Mouse (Mus musculus): ENCODE measurements around the gene Ube2v1. TPM values are rescaled to one million over a fixed set of nuclear protein-coding genes. Genes with fewer than 3 reads are reported as not detected.
"Not testable (repeated sequence)": the region's sequence is repeated elsewhere in the genome, so short reads cannot be mapped to it uniquely, and the experiment has no call there.

The Ube2v1 gene
- polyA plus RNA-seq, 1 experiment: 114 TPM

- peaks cover 13% of the 10 kb centered on the region for H3K4me1 ChIP-seq (ENCODE audit: control insufficient read depth, insufficient read depth, low read length)
- no peak overlapping the region for H3K27ac ChIP-seq (ENCODE audit: insufficient read depth, low read depth, low read length)
- peak; percentile 68 for DNase-seq
- no peak overlapping the region for H3K4me3 ChIP-seq (ENCODE audit: insufficient read depth, low read depth, low read length)
- H3K36me3 ChIP-seq (ENCODE audit: control insufficient read depth, insufficient read depth, low read length): no peaks in the 10 kb centered on the region
- no peaks in the 10 kb centered on the region for H3K27me3 ChIP-seq (replicated peaks; ENCODE audit: control insufficient read depth, insufficient read depth, low read length)
- WGBS: 16% methylated on average over 13 of the region's 13 CpGs
- TF ChIP-seq POLR2A (IDR thresholded peaks at IDR 0.05; ENCODE audit: low read depth, low read length): no peak
- no peak for TF ChIP-seq CTCF (conservative IDR thresholded peaks at IDR 0.05; ENCODE audit: insufficient read depth, insufficient read length, low read depth, low read length)
These were observed 9.5 kb downstream of the Ube2v1 start for GRCm38 (mm10) chr2:167622352-167622751.

- WGBS: 62% methylated on average over 9 of the region's 9 CpGs
- TF ChIP-seq POLR2A (IDR thresholded peaks at IDR 0.05; ENCODE audit: low read depth, low read length) (no peak), CTCF (conservative IDR thresholded peaks at IDR 0.05; ENCODE audit: insufficient read depth, insufficient read length, low read depth, low read length) (no peak)
These were observed 10.4 kb downstream of the Ube2v1 start for GRCm38 (mm10) chr2:167621255-167622087.

GRCm38 (mm10) chr2:167617472-167617871, 14.4 kb downstream of the Ube2v1 start:
- no peaks in the 10 kb centered on the region for H3K27me3 ChIP-seq (replicated peaks; ENCODE audit: control insufficient read depth, insufficient read depth, low read length)
- 69% methylated on average over 4 of the region's 4 CpGs for WGBS
- no peak for DNase-seq
- no peaks in the 10 kb centered on the region for H3K36me3 ChIP-seq (ENCODE audit: control insufficient read depth, insufficient read depth, low read length)
- H3K4me3 ChIP-seq (ENCODE audit: insufficient read depth, low read depth, low read length): no peak overlapping the region
- no peak overlapping the region for H3K27ac ChIP-seq (ENCODE audit: insufficient read depth, low read depth, low read length)
- TF ChIP-seq CTCF (conservative IDR thresholded peaks at IDR 0.05; ENCODE audit: insufficient read depth, insufficient read length, low read depth, low read length) (no peak), POLR2A (IDR thresholded peaks at IDR 0.05; ENCODE audit: low read depth, low read length) (no peak)
- peaks cover 7% of the 10 kb centered on the region for H3K4me1 ChIP-seq (ENCODE audit: control insufficient read depth, insufficient read depth, low read length)

More at GRCm38 (mm10) chr2:167621255-167622087, 10.4 kb downstream of the Ube2v1 start:
- H3K4me1 ChIP-seq (ENCODE audit: control insufficient read depth, insufficient read depth, low read length): peaks cover 13% of the 10 kb centered on the region
- no peak overlapping the region for H3K27ac ChIP-seq (ENCODE audit: insufficient read depth, low read depth, low read length)
- H3K4me3 ChIP-seq (ENCODE audit: insufficient read depth, low read depth, low read length): no peak overlapping the region
- no peaks in the 10 kb centered on the region for H3K36me3 ChIP-seq (ENCODE audit: control insufficient read depth, insufficient read depth, low read length)
- H3K27me3 ChIP-seq (replicated peaks; ENCODE audit: control insufficient read depth, insufficient read depth, low read length): no peaks in the 10 kb centered on the region
- no peak for DNase-seq

GRCm38 (mm10) chr2:167617034-167617433, 14.9 kb downstream of the Ube2v1 start:
- no peak overlapping the region for H3K4me3 ChIP-seq (ENCODE audit: insufficient read depth, low read depth, low read length)
- DNase-seq: no peak
- TF ChIP-seq CTCF (conservative IDR thresholded peaks at IDR 0.05; ENCODE audit: insufficient read depth, insufficient read length, low read depth, low read length) (no peak), POLR2A (IDR thresholded peaks at IDR 0.05; ENCODE audit: low read depth, low read length) (no peak)
- peaks cover 3% of the 10 kb centered on the region for H3K4me1 ChIP-seq (ENCODE audit: control insufficient read depth, insufficient read depth, low read length)
- H3K36me3 ChIP-seq (ENCODE audit: control insufficient read depth, insufficient read depth, low read length): no peaks in the 10 kb centered on the region
- H3K27ac ChIP-seq (ENCODE audit: insufficient read depth, low read depth, low read length): no peak overlapping the region
- no peaks in the 10 kb centered on the region for H3K27me3 ChIP-seq (replicated peaks; ENCODE audit: control insufficient read depth, insufficient read depth, low read length)
- WGBS: 40% methylated on average over 3 of the region's 3 CpGs

- not testable (repeated sequence) for H3K4me3 ChIP-seq (ENCODE audit: insufficient read depth, low read depth, low read length); H3K27me3 ChIP-seq (replicated peaks; ENCODE audit: control insufficient read depth, insufficient read depth, low read length); DNase-seq; H3K36me3 ChIP-seq (ENCODE audit: control insufficient read depth, insufficient read depth, low read length); H3K27ac ChIP-seq (ENCODE audit: insufficient read depth, low read depth, low read length); H3K4me1 ChIP-seq (ENCODE audit: control insufficient read depth, insufficient read depth, low read length)
- WGBS: 95% methylated on average over 7 of the region's 7 CpGs
These were observed 18.6 kb downstream of the Ube2v1 start for GRCm38 (mm10) chr2:167613335-167613734.

GRCm38 (mm10) chr2:167612122-167612521, 19.8 kb downstream of the Ube2v1 start:
- Histone ChIP-seq H3K36me3 (ENCODE audit: control insufficient read depth, insufficient read depth, low read length) (no peaks in the 10 kb centered on the region; the same call in 1 of the 2 replicates), H3K27me3 (replicated peaks; ENCODE audit: control insufficient read depth, insufficient read depth, low read length) (no peaks in the 10 kb centered on the region), H3K4me3 (ENCODE audit: insufficient read depth, low read depth, low read length) (no peak overlapping the region), H3K4me1 (ENCODE audit: control insufficient read depth, insufficient read depth, low read length) (no peaks in the 10 kb centered on the region), H3K27ac (ENCODE audit: insufficient read depth, low read depth, low read length) (no peak overlapping the region)
- TF ChIP-seq POLR2A (IDR thresholded peaks at IDR 0.05; ENCODE audit: low read depth, low read length) (no peak), CTCF (conservative IDR thresholded peaks at IDR 0.05; ENCODE audit: insufficient read depth, insufficient read length, low read depth, low read length) (no peak)
- DNase-seq: no peak
- WGBS: 91% methylated on average over 14 of the region's 14 CpGs

GRCm38 (mm10) chr2:167611287-167611686, 20.6 kb downstream of the Ube2v1 start:
- no peak for DNase-seq
- Histone ChIP-seq H3K4me3 (ENCODE audit: insufficient read depth, low read depth, low read length) (no peak overlapping the region), H3K36me3 (ENCODE audit: control insufficient read depth, insufficient read depth, low read length) (no peaks in the 10 kb centered on the region; the same call in 1 of the 2 replicates), H3K4me1 (ENCODE audit: control insufficient read depth, insufficient read depth, low read length) (no peaks in the 10 kb centered on the region), H3K27me3 (replicated peaks; ENCODE audit: control insufficient read depth, insufficient read depth, low read length) (no peaks in the 10 kb centered on the region), H3K27ac (ENCODE audit: insufficient read depth, low read depth, low read length) (no peak overlapping the region)
- TF ChIP-seq CTCF (conservative IDR thresholded peaks at IDR 0.05; ENCODE audit: insufficient read depth, insufficient read length, low read depth, low read length) (no peak), POLR2A (IDR thresholded peaks at IDR 0.05; ENCODE audit: low read depth, low read length) (no peak)
- WGBS: 89% methylated on average over 10 of the region's 10 CpGs

All from kidney, adult 2 months (tissue).